Mouse (Mus musculus) layer of hippocampus, adult 11-12 months (tissue): ENCODE data around the gene Lipa.

ENCODE experiments used
- DNase-seq: peaks from one replicate; pipeline ENCODE4 v3.0.0; 2022; ENCODE audit warnings: low spot score

Gene Lipa

GRCm38 (mm10) chr19:34523106-34523725 is 4.1 kb downstream of the Lipa start:
- DNase-seq, result no peak

DNA sequence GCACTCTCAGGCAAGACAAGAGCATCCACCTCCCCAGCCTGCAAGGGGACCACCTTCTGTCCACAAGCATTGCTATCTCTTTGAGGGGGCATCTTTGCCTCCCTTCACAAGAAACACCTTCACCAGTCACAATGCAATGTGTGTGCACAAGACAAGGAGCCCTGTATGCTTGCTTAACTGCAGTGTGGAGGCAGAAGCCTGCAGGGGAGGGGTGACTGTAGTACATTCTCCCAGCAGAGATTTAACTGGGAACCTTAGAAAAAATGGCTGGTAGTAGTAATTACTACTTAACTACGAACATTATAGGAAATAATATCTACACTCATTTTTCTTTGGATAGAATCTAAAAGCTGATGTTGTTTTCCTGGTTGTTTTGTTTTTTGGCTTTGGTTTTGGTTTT is 5.3 kb downstream of the Lipa start:
- DNase-seq, result no peak

DNA sequence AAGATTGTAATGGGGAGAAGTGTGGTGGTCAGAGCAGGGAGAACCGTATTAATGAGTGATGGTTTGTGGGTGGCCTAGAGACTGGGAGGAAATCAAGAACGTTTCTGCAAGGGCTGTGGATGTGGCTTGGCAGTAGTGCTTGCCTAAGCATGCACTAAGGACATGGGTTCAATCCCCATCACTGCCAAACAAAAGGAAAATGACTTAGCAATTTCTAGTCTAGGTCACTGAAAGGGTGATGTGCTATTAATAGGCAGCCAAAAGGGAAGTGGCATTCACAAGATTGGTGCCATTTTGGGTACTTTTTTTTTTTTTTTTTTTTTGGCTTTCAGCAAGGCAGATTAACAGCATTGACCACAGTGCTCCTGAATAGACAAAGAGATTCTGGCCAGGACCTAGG is 5.9 kb downstream of the Lipa start:
- DNase-seq, result no peak

GRCm38 (mm10) chr19:34520051-34520450 is 7.2 kb downstream of the Lipa start:
- DNase-seq, result no peak

DNA sequence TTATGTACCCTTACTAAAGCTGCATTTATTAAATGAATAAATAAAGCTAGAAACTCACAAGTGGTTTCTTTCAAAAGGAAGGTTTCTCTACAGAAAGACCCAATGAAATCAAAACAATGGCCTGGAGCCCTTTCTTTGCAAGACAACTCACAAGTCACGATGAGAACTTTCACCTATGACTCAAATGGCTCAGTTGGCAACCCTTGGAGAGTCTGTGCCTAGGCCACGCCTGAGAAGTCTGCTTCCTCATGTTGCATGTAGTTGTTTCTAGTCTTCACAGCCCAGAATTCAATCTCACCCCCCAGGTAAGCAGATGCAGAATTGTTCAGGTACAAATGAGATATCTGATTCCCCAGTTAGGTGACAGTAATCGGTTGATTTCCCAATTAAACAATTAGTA is 7.6 kb downstream of the Lipa start:
- DNase-seq, result no peak

- no peak for DNase-seq
Observed at GRCm38 (mm10) chr19:34518786-34519185, 8.5 kb downstream of the Lipa start.

GRCm38 (mm10) chr19:34517812-34518594 is 9.3 kb downstream of the Lipa start:
- no peak for DNase-seq

DNA sequence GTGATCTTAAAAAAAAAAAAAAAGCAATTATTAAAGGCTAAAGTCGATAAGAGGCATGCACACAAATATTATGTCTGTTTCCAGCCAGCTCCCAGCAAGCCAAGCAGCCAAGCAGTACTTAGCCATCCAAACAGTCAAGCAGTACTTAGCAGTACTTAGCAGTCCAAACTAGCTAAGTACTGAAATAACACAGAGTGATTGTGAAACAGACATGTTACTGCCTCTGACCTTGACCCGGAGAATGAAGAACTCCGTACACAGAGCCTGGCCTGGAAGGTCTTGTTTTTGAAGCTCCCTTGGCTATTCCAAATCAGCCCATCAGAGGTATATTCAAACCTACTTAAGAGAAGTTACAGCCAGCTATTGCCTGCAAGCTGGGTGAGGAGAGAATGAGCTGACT is 10.1 kb downstream of the Lipa start:
- no peak for DNase-seq

- no peak for DNase-seq
Observed at GRCm38 (mm10) chr19:34516346-34516745, 10.9 kb downstream of the Lipa start.

GRCm38 (mm10) chr19:34515681-34516080 is 11.6 kb downstream of the Lipa start:
- DNase-seq, result peak; percentile 32

DNA sequence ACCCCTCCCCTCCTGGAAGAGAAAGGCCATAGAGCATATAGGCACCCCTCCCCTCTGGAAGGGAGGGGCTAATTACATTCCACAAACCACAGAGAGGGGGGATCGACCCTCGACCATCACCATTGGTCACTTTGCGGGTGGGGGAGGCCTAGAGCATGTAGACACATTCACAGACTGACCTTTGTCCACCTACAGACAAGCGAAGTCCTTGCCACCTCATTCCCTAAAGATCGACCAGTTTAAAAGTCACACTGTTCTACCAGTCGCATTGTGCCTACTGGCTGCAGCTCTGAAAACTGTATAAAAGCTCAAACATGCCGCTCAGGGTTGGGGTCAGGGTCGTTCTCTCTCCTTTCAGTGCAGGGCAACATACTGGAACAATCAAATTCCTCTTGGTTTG is 15.7 kb downstream of the Lipa start:
- no peak for DNase-seq

DNA sequence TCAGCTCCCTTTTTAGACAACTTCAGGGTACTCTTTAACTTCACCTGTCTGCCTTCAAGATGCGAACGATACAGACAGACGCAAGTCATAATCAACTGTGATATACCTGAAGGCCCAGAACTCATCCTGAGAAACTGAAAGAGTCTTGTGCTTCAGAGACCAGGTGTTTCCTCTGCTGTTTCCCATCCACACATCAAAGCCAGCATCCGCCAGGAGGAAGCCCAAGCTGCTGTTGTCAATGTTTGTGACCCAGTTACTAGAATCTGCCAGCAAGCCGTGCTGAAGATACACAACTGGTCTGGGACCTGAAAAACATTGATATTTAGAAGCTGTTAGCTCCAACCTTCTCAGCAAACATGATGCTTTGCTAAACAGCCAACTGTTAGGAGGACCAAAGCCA is 16.6 kb downstream of the Lipa start:
- no peak for DNase-seq

DNA sequence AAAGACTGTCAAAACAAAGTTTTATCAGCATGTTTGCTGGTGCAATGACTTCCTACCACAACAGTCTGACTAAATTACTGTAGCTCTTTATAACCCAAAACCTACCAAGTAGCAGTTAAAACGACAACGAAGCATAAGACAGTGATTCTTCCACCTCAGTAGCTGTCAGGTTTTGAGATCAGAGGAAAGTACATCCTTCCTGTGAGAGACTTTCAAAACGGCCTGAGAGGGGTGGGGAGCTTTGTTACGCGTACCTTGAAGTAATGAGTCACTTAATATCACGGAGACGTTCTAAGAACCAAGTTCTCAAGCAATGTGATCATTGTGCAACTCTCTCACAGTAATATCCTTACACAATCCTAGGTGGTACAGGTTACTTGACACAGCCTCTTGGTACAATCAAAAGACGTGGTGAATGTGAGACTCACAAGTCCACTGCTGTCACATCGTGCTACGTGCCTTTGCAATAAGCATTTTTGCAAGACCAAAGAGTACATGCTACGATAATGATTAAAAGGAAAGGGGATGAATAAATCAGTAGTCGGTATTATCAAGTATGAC is 22.0 kb downstream of the Lipa start:
- no peak for DNase-seq

DNA sequence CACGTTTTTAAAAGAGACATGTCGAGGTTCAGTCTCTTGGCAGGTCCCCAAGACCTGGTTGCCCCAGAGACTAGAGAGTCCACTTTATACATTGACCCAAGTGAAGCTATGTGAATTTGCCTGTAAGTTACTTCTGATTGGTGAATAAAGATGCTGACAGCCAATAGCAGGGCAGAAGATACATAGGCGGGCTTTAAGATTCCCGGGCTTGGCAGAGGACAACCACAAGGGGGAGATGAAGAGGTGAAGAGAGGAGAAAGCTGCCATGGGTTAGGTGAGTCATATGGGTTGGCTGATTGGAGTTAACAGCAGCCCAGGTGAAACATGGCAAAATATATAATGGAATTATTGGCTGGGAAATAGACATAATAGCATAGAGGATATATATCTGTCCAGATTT is 26.5 kb downstream of the Lipa start:
- DNase-seq, result peak; percentile 74

GRCm38 (mm10) chr19:34496353-34496752 is 30.9 kb downstream of the Lipa start:
- DNase-seq, result no peak

DNA sequence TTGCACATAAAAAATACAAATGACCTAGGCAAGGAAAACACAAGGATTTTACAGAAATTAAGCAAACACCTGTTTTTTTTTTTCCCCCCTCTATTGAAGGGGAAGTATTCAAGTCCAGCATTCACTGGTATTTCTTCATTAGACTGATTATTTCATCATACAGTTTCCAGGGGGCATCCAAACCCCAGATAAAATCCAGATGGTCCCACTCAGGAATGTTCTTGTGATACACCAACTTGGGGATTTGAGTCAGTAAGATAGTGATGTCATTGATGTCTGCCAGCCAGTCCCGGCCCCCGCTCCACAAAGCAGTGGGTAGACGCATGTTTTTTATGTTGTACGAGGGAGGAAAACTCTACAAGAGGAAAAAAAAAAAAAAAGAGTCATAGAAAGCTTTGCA is 33.4 kb downstream of the Lipa start:
- no peak for DNase-seq

GRCm38 (mm10) chr19:34483547-34483946 is 43.7 kb downstream of the Lipa start:
- peak; percentile 67 for DNase-seq

DNA sequence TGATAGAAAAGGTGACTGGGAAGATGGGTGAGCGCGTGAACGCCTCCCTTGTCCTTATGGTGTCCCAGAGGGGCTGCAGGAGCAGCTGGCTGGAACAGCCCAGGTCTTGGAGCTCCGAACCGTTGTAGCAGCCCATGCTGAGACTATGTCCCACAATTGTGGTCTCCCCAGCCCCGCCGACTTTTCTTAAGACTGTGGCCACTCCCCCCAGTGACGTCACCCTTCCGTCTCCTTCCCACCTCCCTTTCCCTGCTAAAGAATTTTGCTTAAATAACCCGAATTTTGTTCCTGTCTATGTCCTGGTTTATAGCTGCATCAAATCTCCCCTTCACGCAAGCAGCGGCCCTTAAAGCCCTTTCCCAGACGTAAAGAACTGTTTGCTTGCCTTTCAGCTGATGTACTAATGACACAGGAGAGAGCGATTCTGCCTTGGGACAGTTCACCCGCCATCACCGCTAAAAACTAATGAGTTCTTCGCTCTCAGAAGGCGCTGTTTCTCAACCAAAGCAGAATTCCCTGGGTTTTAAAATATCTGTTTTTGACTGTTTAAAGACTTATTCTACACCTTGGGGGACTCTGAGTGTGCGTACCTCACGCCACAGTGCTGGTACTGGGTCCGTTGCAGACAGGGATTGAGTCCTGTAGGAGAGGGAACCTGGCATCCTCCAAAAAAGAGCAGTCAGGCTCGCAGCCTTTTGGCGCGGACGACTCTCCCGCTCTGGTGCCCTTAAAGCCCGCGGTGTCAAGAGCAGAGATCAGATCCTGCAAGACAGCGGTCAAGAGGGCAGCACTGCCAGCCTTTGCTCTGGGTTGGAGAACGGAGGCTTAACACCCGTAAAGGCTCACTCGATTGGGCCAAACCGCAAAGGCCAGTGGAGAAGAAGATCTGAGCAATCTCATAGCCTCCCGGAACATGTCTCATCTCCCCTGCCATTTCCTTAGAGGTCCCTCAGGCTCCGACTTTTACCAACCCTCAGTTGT is 52.0 kb downstream of the Lipa start, which contains the start of gene Ch25h:
Gene Ch25h, minus strand, starts transcription at position 174 of the 981 bp plus-strand sequence.
- peak; percentile 44 for DNase-seq

DNA sequence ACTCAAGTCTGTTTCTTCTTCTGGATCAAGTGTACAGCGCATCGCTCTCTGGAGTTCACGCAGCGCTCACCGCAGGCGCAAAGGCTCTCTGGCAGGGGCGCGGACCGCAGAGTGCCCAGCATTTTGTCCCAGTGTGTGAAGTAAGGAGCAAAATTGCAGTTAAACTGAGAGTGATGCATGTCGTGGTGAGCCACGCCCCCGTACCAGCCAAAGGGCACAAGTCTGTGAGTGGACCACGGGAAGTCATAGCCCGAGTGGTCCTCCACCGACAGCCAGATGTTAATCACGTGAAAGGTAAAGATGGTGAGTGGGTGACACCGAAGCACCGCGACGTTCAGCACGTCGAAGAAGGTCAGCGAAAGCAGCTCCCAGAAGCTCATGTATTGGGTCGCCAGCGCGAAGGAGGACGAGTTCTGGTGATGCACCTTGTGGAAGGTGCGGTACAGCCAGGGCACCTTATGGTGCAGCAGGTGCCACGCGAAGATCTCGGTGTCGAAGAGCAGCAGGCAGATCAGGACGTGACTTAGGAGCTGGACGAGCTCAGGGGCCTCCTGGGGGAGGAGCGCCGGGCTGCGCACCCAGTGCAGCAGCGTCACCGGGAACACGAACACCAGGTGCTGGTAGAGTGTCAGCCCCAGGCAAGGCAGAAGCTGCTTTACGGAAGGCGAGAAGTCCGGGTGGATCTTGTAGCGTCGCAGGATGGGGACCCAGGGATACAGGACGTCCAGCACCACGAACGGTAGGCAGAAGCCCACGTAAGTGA is 52.9 kb downstream of the Lipa start:
- DNase-seq, result peak; percentile 16

- DNase-seq, result no peak
Observed at GRCm38 (mm10) chr19:34471703-34472102, 55.6 kb downstream of the Lipa start.

GRCm38 (mm10) chr19:34468794-34469193 is 58.5 kb downstream of the Lipa start:
- no peak for DNase-seq
